Mouse (Mus musculus) spleen, postnatal 4 days (tissue): Measurements from ENCODE around the gene Gxylt1.
"Not testable (repeated sequence)": the region's sequence is repeated elsewhere in the genome, so short reads cannot be mapped to it uniquely, and the experiment has no call there.

Source experiments
- DNase-seq, 2 experiments: peaks; one replicate each; pipeline ENCODE4 v3.0.0; 2022; ENCODE audit warnings: low spot score in 2 of 2

Gene Gxylt1

GRCm38 (mm10) chr15:93274679-93275583, at the start of gene Gxylt1:
Gene Gxylt1, minus strand, starts transcription at chr15:93275179.
- DNase-seq = peak; percentile 100

DNA sequence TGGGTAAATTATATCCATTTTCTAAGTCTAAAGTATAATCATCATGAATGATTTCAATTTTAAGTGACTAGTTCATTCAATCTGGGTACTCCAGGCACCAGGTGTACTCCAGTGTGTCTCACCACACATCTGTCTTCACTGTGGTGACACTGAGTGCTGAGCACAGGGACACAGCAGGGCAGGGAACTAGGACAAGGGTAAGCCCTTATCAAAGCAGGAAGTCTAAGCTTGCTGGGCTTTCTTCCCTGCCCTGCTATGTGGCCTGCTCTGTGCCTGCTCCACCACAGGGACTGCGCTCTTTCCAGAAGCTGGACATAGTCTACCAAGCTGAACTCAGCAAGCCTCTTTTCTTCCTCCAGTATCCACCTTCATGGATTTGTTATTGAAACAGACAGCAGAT, 43.8 kb upstream of the Gxylt1 start:
- DNase-seq = no peak

DNA sequence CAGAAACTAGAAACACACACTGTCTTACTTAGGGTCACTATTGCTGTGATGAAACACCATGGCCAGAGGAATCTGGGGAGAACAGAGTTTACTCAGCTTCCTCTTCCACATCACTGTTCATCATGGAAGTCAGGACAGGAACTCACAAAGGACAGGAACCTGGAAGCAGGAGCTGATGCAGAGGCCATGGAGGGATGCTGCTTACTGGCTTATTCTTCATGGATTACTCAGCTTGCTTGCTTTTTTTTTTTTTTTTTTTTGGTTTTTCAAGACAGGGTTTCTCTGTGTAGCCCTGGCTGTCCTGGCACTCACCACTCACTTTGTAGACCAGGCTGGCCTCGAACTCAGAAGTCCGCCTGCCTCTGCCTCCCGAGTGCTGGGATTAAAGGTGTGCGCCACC, 35.3 kb upstream of the Gxylt1 start:
- not testable (repeated sequence) for DNase-seq

DNA sequence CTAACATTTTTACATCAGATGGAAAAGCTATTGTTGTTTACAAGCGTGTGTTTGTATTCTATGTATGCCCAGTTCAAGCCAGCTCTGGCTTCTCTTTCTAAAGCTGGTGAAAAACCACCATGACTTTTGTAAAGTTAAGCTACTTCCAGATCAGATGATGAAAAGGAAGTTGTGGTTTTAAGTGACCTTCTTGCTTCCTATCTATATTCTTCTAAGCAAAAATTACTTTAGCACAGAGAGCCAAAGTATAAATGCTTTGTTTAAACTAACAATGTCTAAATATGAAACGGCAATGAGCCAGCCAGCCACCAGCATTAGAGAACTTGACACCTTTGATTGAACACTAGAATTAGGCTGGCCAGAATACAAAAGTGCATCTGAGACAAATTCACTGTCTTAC, 23.2 kb upstream of the Gxylt1 start:
- no peak for DNase-seq

DNA sequence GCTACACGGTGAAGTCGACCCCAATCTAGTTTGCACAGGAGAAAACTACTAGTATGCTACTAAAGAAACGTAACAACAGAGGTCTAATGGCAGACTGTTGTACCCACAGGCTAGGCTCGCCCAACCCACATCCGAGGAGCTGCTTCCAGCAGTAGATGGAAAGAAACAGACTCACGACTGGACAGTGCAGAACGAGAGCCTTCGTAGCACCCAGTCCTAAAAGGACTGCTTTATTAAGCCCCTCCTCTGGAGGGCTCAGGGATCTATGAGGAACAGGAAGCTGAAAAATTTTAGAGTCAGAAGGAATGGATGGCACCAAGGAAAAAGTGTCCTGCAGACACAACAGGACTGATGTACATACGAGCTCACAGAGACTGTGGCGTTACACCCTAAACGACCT, 19.5 kb upstream of the Gxylt1 start:
- no peak for DNase-seq

DNA sequence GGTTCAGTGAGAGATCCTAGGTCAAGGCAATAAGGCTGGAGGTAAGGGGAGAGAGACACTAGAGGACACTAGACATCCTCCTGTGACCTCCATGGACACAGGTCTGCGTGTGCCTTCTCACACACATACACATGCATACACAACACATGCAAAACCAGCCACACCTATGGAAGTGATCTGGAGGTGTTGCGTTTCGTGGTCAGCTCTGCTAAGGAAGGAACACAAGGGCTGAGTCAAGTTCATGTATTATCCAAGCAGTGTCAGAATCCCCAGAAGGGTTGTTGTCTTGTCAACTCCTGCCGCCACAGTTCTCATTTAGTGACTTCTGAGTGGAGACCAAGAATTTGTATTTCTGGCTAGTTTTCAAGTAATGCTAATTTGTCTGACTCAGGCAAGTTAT, 13.3 kb upstream of the Gxylt1 start:
- DNase-seq = no peak

GRCm38 (mm10) chr15:93287628-93288027, 12.6 kb upstream of the Gxylt1 start:
- no peak for DNase-seq

GRCm38 (mm10) chr15:93285244-93285643, 10.3 kb upstream of the Gxylt1 start:
- peak in 1 of 2 experiments; percentile 50 for DNase-seq

- no peak for DNase-seq
Observed at GRCm38 (mm10) chr15:93284326-93284725, 9.3 kb upstream of the Gxylt1 start.

GRCm38 (mm10) chr15:93283349-93283748, 8.4 kb upstream of the Gxylt1 start:
- DNase-seq = peak; percentile 38 to 71

GRCm38 (mm10) chr15:93276276-93276675, 1.3 kb upstream of the Gxylt1 start:
- no peak for DNase-seq

DNA sequence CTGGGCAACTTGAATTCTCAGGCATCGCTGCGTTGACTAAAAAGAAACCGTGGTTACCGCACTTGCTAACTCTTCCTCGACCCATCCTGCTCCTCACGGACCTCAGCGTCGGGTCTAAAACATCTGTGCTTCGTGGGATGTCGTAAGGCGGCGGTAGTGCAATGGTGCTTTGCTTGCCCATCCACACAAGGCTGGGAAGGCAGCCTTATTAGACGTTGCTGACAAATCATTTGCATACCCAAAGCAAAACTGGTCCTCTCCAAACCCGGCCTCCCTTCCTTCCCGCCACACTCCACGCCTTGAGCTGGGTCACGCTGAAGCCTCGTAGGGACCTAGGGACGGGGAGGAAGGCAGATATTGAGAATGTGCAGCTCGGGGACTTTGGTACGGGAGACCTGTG, 644 bp upstream of the Gxylt1 start:
- peak; percentile 60 to 81 for DNase-seq

DNA sequence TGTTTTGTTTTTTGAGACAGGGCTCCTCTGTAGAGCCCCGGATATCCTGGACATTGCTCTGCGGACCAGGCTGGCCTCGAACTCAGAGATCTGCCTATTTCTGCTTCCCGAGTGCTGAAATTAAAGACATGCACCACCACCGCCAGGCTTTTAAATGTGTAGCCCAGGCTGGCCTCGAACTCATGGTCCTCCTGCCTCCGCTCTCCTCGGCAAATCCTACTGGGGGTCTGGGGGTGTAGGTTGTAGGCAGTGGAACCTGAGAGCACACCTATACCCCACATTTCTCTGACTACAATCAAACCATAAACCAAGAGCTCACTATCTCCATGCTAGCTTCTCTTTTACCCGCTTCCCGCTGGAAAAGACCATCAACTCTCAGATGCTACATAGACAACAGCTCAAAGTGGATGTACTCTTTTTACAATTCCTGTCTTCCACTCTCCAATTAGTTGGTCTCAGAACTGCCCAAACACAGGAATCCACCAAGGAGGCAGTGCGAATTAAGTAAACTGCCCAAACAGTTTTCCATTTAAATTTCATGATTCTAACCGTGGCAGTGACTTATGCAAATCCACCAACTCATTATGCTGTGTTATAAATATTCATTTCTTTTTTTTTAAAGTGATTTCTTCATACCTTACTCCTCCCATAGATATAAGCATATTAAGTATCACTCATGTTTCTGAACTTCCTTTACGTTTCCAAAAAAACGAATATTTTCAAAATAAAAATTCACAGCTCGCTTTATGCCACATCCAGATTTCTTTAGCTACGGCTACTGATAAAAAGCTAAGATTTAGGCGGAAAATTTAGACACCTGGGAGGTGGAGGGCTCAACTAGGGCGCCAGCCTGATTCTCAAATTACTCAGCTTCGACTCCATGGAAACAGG, 946 bp downstream of the Gxylt1 start:
- no peak for DNase-seq

DNA sequence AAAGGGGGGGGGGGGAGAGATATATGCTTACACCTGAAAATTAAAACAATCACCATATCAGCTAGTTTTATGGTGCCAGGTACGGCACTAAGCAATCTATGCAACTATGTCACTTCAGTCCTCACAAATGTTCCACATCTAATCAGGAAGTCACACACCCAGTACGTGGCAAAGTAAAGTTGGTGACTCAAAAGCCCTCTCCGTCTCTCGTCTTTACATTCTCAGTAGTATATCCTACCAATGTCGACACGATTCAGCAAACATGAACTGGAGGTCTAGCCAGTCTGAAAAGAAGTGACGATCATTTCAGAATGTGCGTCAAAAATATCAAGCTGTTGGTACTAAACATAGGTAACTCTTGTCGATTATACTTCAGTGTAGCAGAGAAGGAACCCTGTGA, 2.0 kb downstream of the Gxylt1 start:
- DNase-seq = no peak

- DNase-seq = peak; percentile 28 to 56
Observed at GRCm38 (mm10) chr15:93270289-93270855, 4.6 kb downstream of the Gxylt1 start.

DNA sequence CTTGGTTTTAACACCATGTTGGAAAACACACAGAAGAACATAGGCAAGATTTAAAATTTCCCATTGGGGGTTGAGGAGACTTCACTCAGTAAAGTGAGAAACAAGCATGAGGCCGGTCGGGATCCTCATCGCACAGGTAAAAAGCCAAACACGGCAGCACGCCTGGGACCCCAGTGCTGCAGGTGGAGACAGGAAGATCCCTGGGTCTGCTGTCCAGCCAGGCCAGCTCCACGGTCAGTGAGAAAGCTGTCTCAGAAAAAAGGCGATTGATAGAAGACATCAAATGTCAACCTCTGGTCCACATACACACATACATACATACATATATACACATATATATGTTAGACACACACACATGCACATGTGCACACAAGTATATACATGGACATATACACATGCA, 5.4 kb downstream of the Gxylt1 start:
- peak in 1 of 2 experiments; percentile 54 for DNase-seq

DNA sequence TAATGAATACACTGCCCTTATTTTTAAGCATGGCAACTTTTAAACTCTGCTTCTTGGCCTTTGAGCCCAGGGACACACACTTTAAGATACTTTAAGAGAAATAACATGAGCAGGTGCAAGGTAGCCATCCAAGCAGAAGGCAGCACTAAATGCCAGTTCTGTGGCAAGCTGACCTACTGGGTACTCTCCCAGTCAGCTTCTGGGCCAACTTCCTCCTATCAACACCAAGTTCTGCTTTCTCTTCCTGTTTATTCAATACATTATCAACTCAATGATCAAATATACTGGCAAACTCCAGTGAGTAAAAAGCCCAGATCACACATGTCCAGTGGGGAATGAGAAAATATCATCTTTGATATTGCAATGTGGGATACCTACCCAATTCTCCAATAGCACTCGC, 7.0 kb downstream of the Gxylt1 start:
- no peak for DNase-seq

DNA sequence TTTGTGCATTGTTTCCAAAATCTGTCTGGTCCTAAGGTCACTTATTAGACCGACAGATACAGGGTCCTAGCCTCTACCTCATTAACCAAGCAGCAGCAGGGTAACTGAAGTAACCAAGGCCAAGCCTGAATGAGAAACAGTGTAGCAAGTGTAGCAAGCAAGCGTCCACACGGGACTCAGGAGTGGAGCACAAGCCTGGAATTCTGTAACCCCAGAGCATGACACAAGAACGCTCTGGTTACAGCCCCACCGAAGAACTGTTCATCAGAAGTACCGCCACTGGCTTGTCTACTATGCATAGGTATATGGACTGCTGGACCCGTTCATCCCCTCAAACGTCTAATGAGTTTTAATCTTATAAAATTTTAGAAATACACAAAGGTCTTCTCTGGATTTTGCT, 7.5 kb downstream of the Gxylt1 start:
- no peak for DNase-seq

DNA sequence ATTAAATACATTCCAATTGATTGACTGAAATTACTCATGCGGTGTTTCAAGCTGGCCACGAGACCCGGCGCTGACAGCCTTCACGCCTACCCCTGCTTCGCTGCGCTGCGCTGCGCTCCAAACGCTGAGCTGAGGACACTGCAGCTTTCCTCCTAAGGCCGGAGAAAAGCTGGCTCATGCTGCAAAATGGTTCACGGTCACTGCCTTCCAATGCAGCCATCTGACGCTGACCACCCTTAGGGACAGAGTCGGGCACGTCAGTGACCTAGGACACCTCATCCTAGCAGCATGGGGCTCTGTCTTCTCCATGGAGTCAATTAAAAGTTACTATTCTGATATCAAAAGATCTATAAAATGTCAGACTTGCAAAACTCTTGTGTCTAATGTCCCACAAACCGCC, 8.6 kb downstream of the Gxylt1 start:
- DNase-seq = no peak

GRCm38 (mm10) chr15:93265728-93266127, 9.3 kb downstream of the Gxylt1 start:
- DNase-seq = peak; percentile 58 to 78

- no peak for DNase-seq
Observed at GRCm38 (mm10) chr15:93265231-93265630, 9.7 kb downstream of the Gxylt1 start.

GRCm38 (mm10) chr15:93264221-93264620, 10.8 kb downstream of the Gxylt1 start:
- DNase-seq = no peak
